Mouse (Mus musculus) liver, embryonic 13.5 days (tissue): ENCODE measurements around the gene Lpin2. TPM values are rescaled to one million over a fixed set of nuclear protein-coding genes. Genes with fewer than 3 reads are reported as not detected.

ENCODE experiments used
- ATAC-seq: fragments of 200-750 bp; cut with Nextera tagmentation; 2 replicates; pipeline ENCODE4 v1.8.0; 2017; ENCODE audit warnings: low read depth, mild to moderate bottlenecking, moderate number of reproducible peaks, moderate library complexity
- DNase-seq: peaks from one replicate; pipeline ENCODE4 v3.0.0; 2022
- H3K27ac ChIP-seq: fragments of 300-500 bp; sonication (generic); 2 replicates; pipeline ENCODE4 v1.5.1; 2015; ENCODE audit warnings: moderate library complexity, mild to moderate bottlenecking, inconsistent platforms
- H3K27me3 ChIP-seq: fragments of 300-500 bp; sonication (generic); 2 replicates; pipeline ENCODE4 v1.6.1; 2015; ENCODE audit warnings: mild to moderate bottlenecking, inconsistent platforms
- H3K36me3 ChIP-seq: fragments of 300-500 bp; sonication (generic); 2 replicates; pipeline ENCODE4 v1.6.1; 2015; ENCODE audit warnings: mild to moderate bottlenecking, inconsistent platforms
- H3K4me1 ChIP-seq: fragments of 300-500 bp; sonication (generic); replicated peaks from 2 replicates; pipeline ENCODE4 v1.6.1; 2015; ENCODE audit warnings: inconsistent platforms
- H3K4me2 ChIP-seq: fragments of 300-500 bp; sonication (generic); 2 replicates; pipeline ENCODE4 v1.6.1; 2015; ENCODE audit warnings: inconsistent platforms, mild to moderate bottlenecking, moderate library complexity
- H3K4me3 ChIP-seq: fragments of 300-500 bp; sonication (generic); replicated peaks from 2 replicates; pipeline ENCODE4 v1.5.1; 2015; ENCODE audit warnings: mild to moderate bottlenecking, inconsistent platforms
- H3K9ac ChIP-seq: fragments of 300-500 bp; sonication (generic); 2 replicates; pipeline ENCODE4 v1.6.1; 2015; ENCODE audit warnings: mild to moderate bottlenecking, inconsistent platforms
- H3K9me3 ChIP-seq: fragments of 300-500 bp; sonication (generic); replicated peaks from 2 replicates; pipeline ENCODE4 v1.6.1; 2016; ENCODE audit warnings: inconsistent platforms
- WGBS: fragments of 180-500 bp; shearing (Covaris S2); methylation state at CpG from one replicate; pipeline ENCODE4 v1.1.7; 2015; ENCODE audit not compliant: insufficient replicate concordance; 5-methylcytosine and 5-hydroxymethylcytosine counted together
- polyA plus RNA-seq: library from polyadenylated mRNA; unstranded; fragments of >200 nt; fragmentation: Nextera tagmentation; extraction: Ambion mirVana; gene quantifications from 2 replicates; pipeline ENCODE4 v1.2.1, GENCODE M21; 2015

The Lpin2 gene
- polyA plus RNA-seq, 1 experiment from 2014 or later, result 38.0 TPM

DNA sequence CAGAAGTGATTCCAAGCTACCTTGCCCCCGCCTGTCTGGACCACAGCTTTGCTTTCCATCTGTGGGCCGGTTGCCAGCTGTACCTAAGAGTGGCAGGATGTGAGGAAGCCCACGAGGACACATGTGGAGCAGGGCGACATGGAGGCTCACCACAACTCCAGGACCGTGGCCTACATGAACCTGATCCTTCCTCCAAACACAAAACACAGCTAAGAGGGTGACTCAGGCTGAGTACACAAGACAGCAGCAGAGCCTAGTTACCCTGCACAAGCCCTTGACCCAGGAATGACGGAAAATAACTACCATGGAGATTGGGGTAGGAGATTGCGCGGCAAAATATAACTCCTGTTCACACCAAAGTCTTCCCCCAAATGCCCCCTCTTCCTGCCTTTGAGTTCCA is 85.0 kb downstream of the Lpin2 start:
- 71% methylated on average over 8 of the region's 8 CpGs for WGBS
- Histone ChIP-seq H3K9ac (peak overlapping the region; percentile 77), H3K27ac (peak overlapping the region; percentile 97), H3K4me3 (peak overlapping the region; percentile 53), H3K4me1 (peaks cover 98% of the 10 kb centered on the region), H3K27me3 (no peaks in the 10 kb centered on the region), H3K36me3 (peaks cover 4% of the 10 kb centered on the region), H3K9me3 (no peaks in the 10 kb centered on the region), H3K4me2 (peak overlapping the region; percentile 70)
- ATAC-seq (no peak), DNase-seq (no peak)

DNA sequence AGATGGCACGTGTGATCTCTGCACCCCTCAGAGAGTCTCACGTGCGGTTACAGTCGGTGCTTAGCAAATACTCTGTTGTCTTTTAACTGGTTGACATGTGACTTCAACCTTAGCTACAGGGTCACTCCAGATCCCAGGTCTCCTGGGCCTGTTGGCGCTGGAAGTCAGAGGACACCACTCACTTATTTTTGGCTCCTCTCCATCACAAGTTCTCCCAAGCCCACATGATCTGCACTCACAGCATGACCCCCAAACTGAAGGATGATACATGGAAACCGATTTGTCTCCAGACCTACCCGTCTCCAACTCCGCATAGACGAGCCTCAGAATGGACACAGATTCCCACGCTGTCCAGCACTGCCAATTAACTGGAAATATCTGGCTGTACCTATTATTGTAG is 85.8 kb downstream of the Lpin2 start:
- Histone ChIP-seq H3K27me3 (no peaks in the 10 kb centered on the region), H3K4me2 (peak overlapping the region; percentile 70), H3K9me3 (no peaks in the 10 kb centered on the region), H3K36me3 (peaks cover 12% of the 10 kb centered on the region), H3K4me3 (peak overlapping the region; percentile 53), H3K9ac (peak overlapping the region; percentile 77), H3K4me1 (peaks cover 91% of the 10 kb centered on the region), H3K27ac (peak overlapping the region; percentile 97)
- DNase-seq, result no peak
- ATAC-seq, result no peak; the same call in 1 of the 2 replicates
- WGBS, result 59% methylated on average over 10 of the region's 10 CpGs

DNA sequence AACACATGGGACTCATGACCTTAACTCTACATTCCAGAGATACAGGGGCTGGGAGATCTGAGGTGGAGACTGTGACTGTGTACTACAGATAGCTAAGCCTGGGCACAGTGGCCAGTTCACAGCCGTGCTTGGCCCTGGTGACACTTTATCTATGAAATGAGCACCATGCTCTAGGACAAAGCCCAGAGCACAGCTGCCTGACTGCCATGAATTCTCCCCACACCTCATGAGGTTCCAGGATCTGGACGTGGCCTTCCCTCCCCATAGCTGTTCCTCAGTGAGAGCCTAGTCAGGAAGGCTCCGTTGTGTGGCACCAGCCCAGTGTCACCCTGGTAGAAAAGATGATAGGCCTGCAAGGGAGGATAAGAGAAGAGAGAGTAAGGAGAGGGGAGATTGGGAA is 86.2 kb downstream of the Lpin2 start:
- peaks cover 17% of the 10 kb centered on the region for H3K36me3 ChIP-seq
- H3K4me3 ChIP-seq, result peak overlapping the region; percentile 53
- 9% methylated on average over 3 of the region's 3 CpGs for WGBS
- ATAC-seq, result peak; percentile 96
- H3K27me3 ChIP-seq, result no peaks in the 10 kb centered on the region
- peak overlapping the region; percentile 77 for H3K9ac ChIP-seq
- H3K27ac ChIP-seq, result peak overlapping the region; percentile 97
- peak overlapping the region; percentile 70 for H3K4me2 ChIP-seq
- no peaks in the 10 kb centered on the region for H3K9me3 ChIP-seq
- no peak for DNase-seq
- H3K4me1 ChIP-seq, result peaks cover 86% of the 10 kb centered on the region

DNA sequence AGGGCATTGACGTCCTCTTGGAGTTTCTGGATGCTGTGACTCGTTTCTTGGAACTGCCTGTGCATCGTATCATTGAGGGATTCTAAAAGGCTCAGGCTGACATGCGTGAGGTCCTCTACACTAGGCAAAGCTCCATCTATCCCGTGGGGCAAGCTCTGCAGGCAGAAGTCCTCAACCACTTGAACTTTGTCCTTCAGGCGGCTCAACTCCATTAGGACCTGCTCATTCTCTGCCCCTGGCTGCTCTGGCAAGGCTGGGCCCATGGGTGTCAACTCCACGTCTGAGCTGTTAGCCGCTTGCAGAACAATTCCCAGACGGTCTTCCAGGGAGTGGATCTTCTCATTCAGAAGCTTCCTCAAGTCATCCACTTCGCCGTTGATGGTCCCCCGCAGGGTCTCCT is 91.5 kb downstream of the Lpin2 start:
- no peak for DNase-seq
- Histone ChIP-seq H3K9ac (no peak overlapping the region), H3K36me3 (peaks cover 34% of the 10 kb centered on the region), H3K27ac (no peak overlapping the region), H3K9me3 (0 out of 2 replicates have a peak, but pooled peaks cover under 1% of the 10 kb centered on the region), H3K4me1 (peaks cover 59% of the 10 kb centered on the region), H3K4me2 (no peak overlapping the region), H3K4me3 (no peak overlapping the region), H3K27me3 (no peaks in the 10 kb centered on the region)
- WGBS, result 88% methylated on average over 12 of the region's 12 CpGs
- no peak for ATAC-seq

DNA sequence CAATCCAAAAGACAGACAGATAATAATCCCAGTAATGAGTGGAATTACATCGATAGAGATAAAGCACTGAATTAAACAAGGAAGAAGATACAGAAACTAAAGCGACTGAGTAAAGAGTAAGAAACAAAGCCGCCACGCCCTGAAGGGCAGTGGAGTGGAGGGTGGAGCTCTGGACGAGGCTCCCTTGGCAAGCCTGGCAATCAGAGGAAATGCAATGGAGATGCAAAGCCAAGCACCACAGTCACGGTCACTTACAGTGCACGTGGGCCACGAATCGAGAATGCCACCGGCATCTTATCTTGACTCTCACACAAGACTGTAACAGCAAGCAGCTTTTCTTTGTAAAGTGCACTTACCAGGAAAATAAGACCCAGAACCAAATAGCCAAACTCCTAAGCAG is 94.4 kb downstream of the Lpin2 start:
- Histone ChIP-seq H3K4me1 (peaks cover 44% of the 10 kb centered on the region), H3K9me3 (0 out of 2 replicates have a peak, but pooled peaks cover 3% of the 10 kb centered on the region), H3K9ac (peak overlapping the region; percentile 36; the same call in 1 of the 2 replicates), H3K27me3 (no peaks in the 10 kb centered on the region), H3K27ac (peak overlapping the region; percentile 54), H3K4me3 (no peak overlapping the region), H3K4me2 (peak overlapping the region; percentile 29; the same call in 1 of the 2 replicates), H3K36me3 (peaks cover 37% of the 10 kb centered on the region)
- DNase-seq (no peak), ATAC-seq (peak; percentile 58; the same call in 1 of the 2 replicates)
- 28% methylated on average over 10 of the region's 10 CpGs for WGBS

DNA sequence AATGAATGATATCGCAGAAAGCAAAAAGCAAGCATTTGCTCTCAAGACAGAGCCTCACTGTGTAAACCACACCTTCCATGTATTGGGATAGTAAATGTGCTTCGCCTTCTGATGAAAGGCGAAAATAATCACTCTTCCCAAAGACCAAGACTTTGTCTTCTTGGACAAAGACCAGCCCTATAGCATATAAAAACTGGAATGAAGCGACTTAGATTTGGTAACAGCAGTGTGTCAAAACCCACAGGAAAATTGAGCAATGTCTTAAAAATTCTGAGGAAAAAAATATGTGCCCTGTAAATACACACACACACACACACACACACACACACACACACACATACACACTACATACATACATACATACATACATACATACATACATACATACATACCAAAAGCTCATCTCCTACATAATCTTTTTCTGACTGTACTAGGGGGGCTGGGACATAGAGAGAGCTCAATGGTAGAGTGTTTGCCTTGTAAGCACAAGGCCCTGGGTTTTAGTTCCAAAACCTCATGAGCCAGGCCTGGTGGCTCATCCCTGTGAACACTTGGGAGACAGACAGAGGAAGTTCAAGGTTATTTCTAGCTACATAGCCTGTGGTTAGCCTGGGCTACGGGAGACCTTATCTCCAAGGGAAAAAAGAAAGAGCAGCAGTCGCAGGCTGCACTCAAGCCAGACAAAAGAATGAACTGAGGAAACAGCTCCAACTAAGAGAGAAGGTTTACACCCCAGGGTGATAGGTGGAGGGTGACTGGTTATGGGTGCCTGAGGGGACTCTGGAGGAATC is 95.5 kb downstream of the Lpin2 start:
- Histone ChIP-seq H3K36me3 (peaks cover 27% of the 10 kb centered on the region), H3K9ac (peak overlapping the region; percentile 31; the same call in 1 of the 2 replicates), H3K4me3 (no peak overlapping the region), H3K27ac (peak overlapping the region; percentile 54), H3K27me3 (no peaks in the 10 kb centered on the region), H3K9me3 (0 out of 2 replicates have a peak, but pooled peaks cover 3% of the 10 kb centered on the region), H3K4me1 (peaks cover 40% of the 10 kb centered on the region), H3K4me2 (no peak overlapping the region)
- DNase-seq (no peak), ATAC-seq (no peak)
- 63% methylated on average over 6 of the region's 6 CpGs for WGBS

DNA sequence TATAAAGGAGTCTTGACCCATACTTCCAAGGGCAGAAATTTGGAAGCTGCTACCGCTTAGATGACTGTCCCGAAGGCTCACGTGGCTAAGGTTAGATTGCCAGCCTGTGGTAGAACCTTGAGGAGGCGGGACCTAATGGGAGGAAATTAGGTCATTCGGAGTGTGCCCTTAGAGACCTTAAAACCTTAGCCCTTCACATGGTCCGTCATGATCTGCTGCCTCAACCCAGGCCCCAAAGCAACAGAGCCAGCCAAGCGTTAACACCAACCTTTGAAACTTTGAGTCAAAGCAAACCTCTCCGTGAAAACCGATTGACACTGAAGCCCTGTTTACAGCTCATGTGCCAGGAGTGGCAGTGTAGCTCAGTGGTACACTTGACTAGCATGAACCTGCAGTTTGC is 100.4 kb downstream of the Lpin2 start:
- 90% methylated on average over 9 of the region's 9 CpGs for WGBS
- no peak for ATAC-seq
- peaks cover 73% of the 10 kb centered on the region for H3K4me1 ChIP-seq

DNA sequence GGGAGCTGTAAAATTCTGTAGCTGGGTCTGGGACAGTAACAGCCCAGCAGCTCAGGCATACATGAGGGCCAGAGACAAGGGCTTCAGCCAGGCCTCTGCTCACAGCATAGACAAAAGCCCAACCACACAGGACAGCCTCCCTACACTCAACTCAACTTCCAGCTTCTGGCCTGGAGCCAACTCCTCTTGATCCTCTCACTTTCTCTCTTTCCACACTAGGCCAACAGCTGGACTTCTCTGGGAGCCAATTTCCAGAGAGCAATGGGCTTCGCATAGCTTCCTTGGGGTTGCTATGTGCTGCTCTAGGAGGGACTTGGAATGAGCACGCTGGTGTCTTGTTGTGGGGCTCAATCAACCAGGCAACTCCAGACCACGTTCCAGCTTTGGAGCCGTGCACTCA is 100.9 kb downstream of the Lpin2 start:
- Histone ChIP-seq H3K27ac (peak overlapping the region; percentile 27; the same call in 1 of the 2 replicates), H3K4me2 (no peak overlapping the region)

More for the DNA sequence above, 100.4 kb downstream of the Lpin2 start:
- no peak for DNase-seq
- Histone ChIP-seq H3K27ac (peak overlapping the region; percentile 27; the same call in 1 of the 2 replicates), H3K9me3 (0 out of 2 replicates have a peak, but pooled peaks cover 3% of the 10 kb centered on the region), H3K36me3 (peaks cover 3% of the 10 kb centered on the region; the same call in 1 of the 2 replicates), H3K4me2 (no peak overlapping the region), H3K27me3 (no peaks in the 10 kb centered on the region), H3K9ac (no peak overlapping the region), H3K4me3 (no peak overlapping the region)

DNA sequence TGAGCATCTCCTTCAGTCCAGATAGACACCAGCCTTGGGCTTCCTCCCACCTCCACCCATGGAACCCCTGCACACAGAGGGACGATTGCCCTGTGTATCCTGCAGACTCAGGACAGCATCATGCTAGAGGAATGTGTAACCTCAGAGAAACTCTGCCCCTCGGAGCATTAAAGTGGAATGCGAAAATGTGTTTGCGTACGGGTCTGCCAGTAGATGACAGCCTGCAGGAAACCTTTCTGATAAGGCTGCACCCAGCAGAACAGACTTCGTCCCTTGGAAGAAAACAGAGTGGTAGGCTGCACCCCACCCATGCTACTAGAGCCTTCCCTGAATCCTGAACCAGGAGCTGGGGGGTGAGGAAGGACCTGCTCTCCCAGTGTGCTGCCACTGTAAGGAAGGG is 102.5 kb downstream of the Lpin2 start:
- ATAC-seq (peak; percentile 60), DNase-seq (no peak)
- Histone ChIP-seq H3K9ac (peak overlapping the region; percentile 66), H3K4me3 (peak overlapping the region; percentile 20; the same call in 1 of the 2 replicates), H3K9me3 (no peaks in the 10 kb centered on the region), H3K4me2 (peak overlapping the region; percentile 55), H3K27ac (peak overlapping the region; percentile 97), H3K27me3 (no peaks in the 10 kb centered on the region), H3K36me3 (no peaks in the 10 kb centered on the region), H3K4me1 (peaks cover 81% of the 10 kb centered on the region)
- 5% methylated on average over 6 of the region's 6 CpGs for WGBS

More for the DNA sequence above, 100.9 kb downstream of the Lpin2 start:
- H3K36me3 ChIP-seq, result peaks cover 3% of the 10 kb centered on the region; the same call in 1 of the 2 replicates
- H3K9ac ChIP-seq, result no peak overlapping the region
- ATAC-seq (no peak), DNase-seq (no peak)
- H3K4me3 ChIP-seq, result no peak overlapping the region
- 0 out of 2 replicates have a peak, but pooled peaks cover 3% of the 10 kb centered on the region for H3K9me3 ChIP-seq
- H3K27me3 ChIP-seq, result no peaks in the 10 kb centered on the region
- 87% methylated on average over 4 of the region's 4 CpGs for WGBS
- H3K4me1 ChIP-seq, result peaks cover 73% of the 10 kb centered on the region

DNA sequence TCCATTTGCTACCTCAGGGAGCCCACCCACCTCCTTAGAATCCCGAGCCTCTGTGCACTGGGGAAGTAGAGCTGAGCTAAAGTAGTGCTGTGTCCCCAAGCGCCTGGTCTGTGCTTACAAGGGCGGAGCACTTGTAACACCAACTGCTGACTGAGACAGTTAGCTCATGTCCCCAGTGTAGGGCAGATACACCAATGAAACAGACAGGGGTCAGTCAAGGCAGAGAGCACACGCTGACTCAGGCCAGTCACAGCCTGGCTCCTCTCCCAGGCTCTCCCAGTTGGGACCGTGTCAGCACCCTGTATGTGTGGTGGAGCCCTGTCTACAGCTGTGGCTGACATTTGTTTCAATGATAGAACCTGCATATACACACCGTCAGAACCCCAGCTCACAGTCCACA is 103.6 kb downstream of the Lpin2 start:
- Histone ChIP-seq H3K27ac (peak overlapping the region; percentile 97), H3K4me1 (peaks cover 82% of the 10 kb centered on the region)
- peak; percentile 73 for ATAC-seq

DNA sequence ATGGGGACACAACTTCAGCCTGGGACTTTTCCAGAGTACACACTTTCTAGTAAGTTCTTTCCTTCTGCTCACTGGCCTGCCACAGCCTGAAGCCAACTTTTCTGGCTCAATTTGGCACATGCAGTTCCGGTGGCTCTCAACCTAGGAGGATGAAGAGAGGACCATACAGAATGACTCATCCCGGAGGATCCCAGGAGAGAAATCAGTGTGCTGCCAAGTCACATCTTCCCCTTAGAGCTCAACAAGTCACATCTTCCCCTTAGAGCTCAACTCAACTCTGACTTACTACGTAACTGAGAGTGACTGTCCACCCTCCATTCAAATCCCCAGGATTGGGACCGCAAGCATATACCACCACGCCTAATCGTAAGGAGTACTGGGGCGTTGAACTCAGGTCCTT is 105.2 kb downstream of the Lpin2 start:
- 0 out of 2 replicates have a peak overlapping the region, but pooled peaks have one; percentile 19 for H3K9ac ChIP-seq
- H3K27me3 ChIP-seq, result no peaks in the 10 kb centered on the region
- DNase-seq, result no peak
- no peaks in the 10 kb centered on the region for H3K9me3 ChIP-seq
- H3K4me3 ChIP-seq, result no peak overlapping the region
- no peak for ATAC-seq
- H3K4me1 ChIP-seq, result peaks cover 97% of the 10 kb centered on the region
- H3K4me2 ChIP-seq, result peak overlapping the region; percentile 27; the same call in 1 of the 2 replicates
- WGBS, result 85% methylated on average over 7 of the region's 7 CpGs
- no peaks in the 10 kb centered on the region for H3K36me3 ChIP-seq
- H3K27ac ChIP-seq, result peak overlapping the region; percentile 97

More for the DNA sequence above, 103.6 kb downstream of the Lpin2 start:
- H3K9ac ChIP-seq, result peak overlapping the region; percentile 66
- DNase-seq, result no peak
- peak overlapping the region; percentile 55 for H3K4me2 ChIP-seq
- 27% methylated on average over 6 of the region's 6 CpGs for WGBS
- no peaks in the 10 kb centered on the region for H3K27me3 ChIP-seq
- H3K36me3 ChIP-seq, result no peaks in the 10 kb centered on the region
- H3K4me3 ChIP-seq, result no peak overlapping the region
- H3K9me3 ChIP-seq, result no peaks in the 10 kb centered on the region
